Mouse (Mus musculus) E14TG2a.4 (cell line): ENCODE data around the gene Pln.

Experiments
- CTCF ChIP-seq: conservative IDR thresholded peaks from 2 replicates; pipeline ENCODE4 v1.5.1; 2014; ENCODE audit warnings: low read length
- NANOG ChIP-seq: IDR thresholded peaks from 2 replicates; pipeline ENCODE4 v1.6.1; 2014; ENCODE audit warnings: borderline replicate concordance, low read length, mixed read lengths
- POU5F1 ChIP-seq: IDR thresholded peaks from 2 replicates; pipeline ENCODE4 v1.6.1; 2014; ENCODE audit warnings: low read length, borderline replicate concordance

GRCm38 (mm10) chr10:53347787-53348755 lies 10.6 kb downstream of the Pln start:
- peak; percentile 68 for TF ChIP-seq CTCF
- no peak for TF ChIP-seq NANOG
- no peak for TF ChIP-seq POU5F1
